Mouse (Mus musculus) thymus, adult 2 months (tissue): ENCODE data around the gene Supt4a. TPM values are rescaled to one million over a fixed set of nuclear protein-coding genes. Genes with fewer than 3 reads are reported as not detected.

Experiments used
- DNase-seq: peaks from one replicate; pipeline ENCODE4 v3.0.0; 2021
- H3K27ac ChIP-seq: fragments of 200-500 bp; 2 replicates; pipeline ENCODE4 v1.5.1; 2012; ENCODE audit warnings: low read length, control low read depth; ENCODE audit not compliant: control insufficient read depth, insufficient read depth
- H3K27me3 ChIP-seq: fragments of 200-500 bp; 2 replicates; pipeline ENCODE4 v1.6.1; 2012; ENCODE audit warnings: mild to moderate bottlenecking, low read length, moderate library complexity, mixed read lengths; ENCODE audit not compliant: control insufficient read depth, insufficient read depth
- H3K36me3 ChIP-seq: fragments of 200-500 bp; 2 replicates; pipeline ENCODE4 v1.6.1; 2012; ENCODE audit warnings: mild to moderate bottlenecking, low read length, moderate library complexity; ENCODE audit not compliant: control insufficient read depth, insufficient read depth
- H3K4me1 ChIP-seq: fragments of 200-500 bp; replicated peaks from 2 replicates; pipeline ENCODE4 v1.6.1; 2012; ENCODE audit warnings: low read length; ENCODE audit not compliant: control insufficient read depth, insufficient read depth
- H3K4me3 ChIP-seq: fragments of 200-500 bp; 2 replicates; pipeline ENCODE4 v1.5.1; 2012; ENCODE audit warnings: mild to moderate bottlenecking, low read length, control low read depth, moderate library complexity; ENCODE audit not compliant: control insufficient read depth, insufficient read depth
- CTCF ChIP-seq: fragments of 200-500 bp; IDR thresholded peaks from 2 replicates; pipeline ENCODE4 v1.5.1; 2012; ENCODE audit warnings: mild to moderate bottlenecking, control low read depth, low read length, moderate library complexity, borderline replicate concordance; ENCODE audit not compliant: control insufficient read depth, poor library complexity, insufficient read depth; ENCODE audit errors: extremely low read depth
- POLR2A ChIP-seq: fragments of 200-500 bp; IDR thresholded peaks from 2 replicates; pipeline ENCODE4 v1.6.1; 2012; ENCODE audit warnings: mild to moderate bottlenecking, low read length, control low read depth, moderate library complexity; ENCODE audit not compliant: control insufficient read depth, poor library complexity, insufficient read depth; ENCODE audit errors: extremely low read depth
- WGBS: fragments of 180-500 bp; shearing (Covaris S2); methylation state at CpG from one replicate; pipeline ENCODE4 v1.1.7; 2018; 5-methylcytosine and 5-hydroxymethylcytosine counted together
- polyA plus RNA-seq: library from polyadenylated mRNA; depleted of rRNA; stranded (reverse); fragments of >200 nt; gene quantifications from 2 replicates; pipeline ENCODE4 v1.2.3, GENCODE M21; 2012

The Supt4a gene
- polyA plus RNA-seq, 1 experiment = 215 TPM

- H3K4me1 ChIP-seq = peaks cover 58% of the 10 kb centered on the region
- 0 out of 2 replicates have a peak overlapping the region, but pooled peaks have one; percentile 3 for H3K4me3 ChIP-seq
- H3K27ac ChIP-seq = peak overlapping the region; percentile 81
- H3K36me3 ChIP-seq = peaks cover 36% of the 10 kb centered on the region
- no peaks in the 10 kb centered on the region for H3K27me3 ChIP-seq
- TF ChIP-seq CTCF (no peak), POLR2A (no peak)
- DNase-seq = no peak
- WGBS = 64% methylated on average over 3 of the region's 3 CpGs
These were observed 6.3 kb downstream of the Supt4a start for GRCm38 (mm10) chr11:87743691-87744090.

GRCm38 (mm10) chr11:87744964-87745363, 7.6 kb downstream of the Supt4a start:
- Histone ChIP-seq H3K27me3 (no peaks in the 10 kb centered on the region), H3K4me1 (peaks cover 59% of the 10 kb centered on the region), H3K4me3 (peak overlapping the region; percentile 26), H3K36me3 (peaks cover 31% of the 10 kb centered on the region), H3K27ac (peak overlapping the region; percentile 99)
- WGBS = 5% methylated on average over 4 of the region's 4 CpGs
- peak; percentile 83 for DNase-seq
- TF ChIP-seq CTCF (no peak), POLR2A (peak; percentile 65)

- Histone ChIP-seq H3K27ac (peak overlapping the region; percentile 99), H3K27me3 (no peaks in the 10 kb centered on the region), H3K4me3 (peak overlapping the region; percentile 2; the same call in 1 of the 2 replicates), H3K36me3 (peaks cover 22% of the 10 kb centered on the region), H3K4me1 (peaks cover 62% of the 10 kb centered on the region)
- TF ChIP-seq CTCF (no peak), POLR2A (no peak)
- no peak for DNase-seq
- 66% methylated on average over 9 of the region's 9 CpGs for WGBS
These were observed 8.5 kb downstream of the Supt4a start for GRCm38 (mm10) chr11:87745632-87746555.

GRCm38 (mm10) chr11:87747312-87747711, 10.0 kb downstream of the Supt4a start:
- no peaks in the 10 kb centered on the region for H3K27me3 ChIP-seq
- H3K27ac ChIP-seq = peak overlapping the region; percentile 55
- H3K4me3 ChIP-seq = no peak overlapping the region
- H3K36me3 ChIP-seq = peaks cover 21% of the 10 kb centered on the region
- TF ChIP-seq POLR2A = no peak
- H3K4me1 ChIP-seq = peaks cover 65% of the 10 kb centered on the region
- WGBS = 91% methylated on average over 5 of the region's 5 CpGs
- DNase-seq = no peak

GRCm38 (mm10) chr11:87747716-87748115, 10.4 kb downstream of the Supt4a start:
- Histone ChIP-seq H3K4me1 (peaks cover 64% of the 10 kb centered on the region), H3K4me3 (peak overlapping the region; percentile 51), H3K27me3 (no peaks in the 10 kb centered on the region), H3K27ac (peak overlapping the region; percentile 100), H3K36me3 (peaks cover 17% of the 10 kb centered on the region)
- DNase-seq = no peak
- TF ChIP-seq POLR2A (no peak), CTCF (no peak)
- WGBS = 73% methylated on average over 7 of the region's 7 CpGs

- H3K27me3 ChIP-seq = no peaks in the 10 kb centered on the region
- 6% methylated on average over 19 of the region's 19 CpGs for WGBS
- DNase-seq = peak; percentile 91
- peak overlapping the region; percentile 51 for H3K4me3 ChIP-seq
- H3K27ac ChIP-seq = peak overlapping the region; percentile 100
- H3K36me3 ChIP-seq = peaks cover 11% of the 10 kb centered on the region
- TF ChIP-seq CTCF (0 out of 2 replicates have a peak, but pooled peaks have one; percentile 26), POLR2A (peak; percentile 97)
- H3K4me1 ChIP-seq = peaks cover 64% of the 10 kb centered on the region
These were observed 11.1 kb downstream of the Supt4a start for GRCm38 (mm10) chr11:87748132-87749119.
